Mouse (Mus musculus): ENCODE measurements around the gene Akt3.

DNA sequence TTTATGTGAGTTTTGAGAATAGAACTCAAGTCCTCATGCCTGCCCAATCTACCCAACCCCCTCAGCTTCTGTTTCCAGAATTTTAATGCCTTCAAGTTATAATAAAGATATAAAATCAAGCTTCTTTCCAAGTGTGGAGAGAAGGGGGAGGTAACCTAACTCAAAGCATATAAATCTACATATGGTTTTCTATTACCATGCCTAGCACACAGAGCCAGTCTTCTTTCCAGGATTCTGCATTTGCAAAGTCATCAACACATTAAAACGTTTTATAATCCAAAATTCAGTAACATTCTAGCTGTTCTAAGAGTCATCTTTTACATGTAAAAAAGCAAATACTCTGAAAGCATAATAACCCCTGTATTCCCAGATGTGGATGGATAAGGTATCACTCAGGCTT lies 63.7 kb downstream of the Akt3 start:
- no peak for TF ChIP-seq POLR2A (IDR thresholded peaks at IDR 0.05; ENCODE audit: insufficient read length, low read depth)
- no peak for TF ChIP-seq POLR2AphosphoS2 (IDR thresholded peaks at IDR 0.05; ENCODE audit: insufficient read length, low read depth)
- no peak for TF ChIP-seq CEBPB (IDR thresholded peaks at IDR 0.05; ENCODE audit: insufficient read depth, poor library complexity, severe bottlenecking)
- no peak for TF ChIP-seq USF1 (IDR thresholded peaks at IDR 0.05; ENCODE audit: low read depth)

Data from myocyte (in vitro differentiated cells).